Mouse (Mus musculus): ENCODE data around the gene Plp1.

GRCm38 (mm10) chrX:136780041-136780440 lies 42.4 kb upstream of the Plp1 start, which contains the start of gene Glra4:
- no peak for TF ChIP-seq POLR2A (IDR thresholded peaks at IDR 0.05; ENCODE audit: low read depth, low read length)
- TF ChIP-seq CTCF (IDR thresholded peaks at IDR 0.05; ENCODE audit: borderline replicate concordance, insufficient read depth, low read length): no peak

All from embryonic fibroblast, embryonic 13.5 days (primary cell).